Mouse (Mus musculus): ENCODE results near the gene Xpa.

GRCm38 (mm10) chr4:46202562-46203126, 6.5 kb upstream of the Xpa start:
- TF ChIP-seq CTCF (conservative IDR thresholded peaks at IDR 0.05; ENCODE audit: low read length) (no peak), POU5F1 (IDR thresholded peaks at IDR 0.05; ENCODE audit: borderline replicate concordance, low read length) (no peak)

All from E14TG2a.4 (cell line).